Mouse (Mus musculus): ENCODE results near the gene Ssh2.

GRCm38 (mm10) chr11:77276000-77276399 is 59.9 kb downstream of the Ssh2 start:
- TF ChIP-seq CTCF (IDR thresholded peaks at IDR 0.05; ENCODE audit: borderline replicate concordance, insufficient read depth, low read length) (no peak), POLR2A (IDR thresholded peaks at IDR 0.05; ENCODE audit: low read depth, low read length) (no peak)
